Mouse (Mus musculus) c-Kit-positive CD71-positive TER-119-negative erythroid progenitor cells, embryonic 14.5 days (primary cell): ENCODE measurements around the gene Slc28a2.
"Not testable (repeated sequence)": the region's sequence is repeated elsewhere in the genome, so short reads cannot be mapped to it uniquely, and the experiment has no call there.

ENCODE experiments used
- DNase-seq: peaks from one replicate; pipeline ENCODE4 v3.0.0-alpha.2; 2013; ENCODE audit warnings: low read depth

The Slc28a2 gene

DNA sequence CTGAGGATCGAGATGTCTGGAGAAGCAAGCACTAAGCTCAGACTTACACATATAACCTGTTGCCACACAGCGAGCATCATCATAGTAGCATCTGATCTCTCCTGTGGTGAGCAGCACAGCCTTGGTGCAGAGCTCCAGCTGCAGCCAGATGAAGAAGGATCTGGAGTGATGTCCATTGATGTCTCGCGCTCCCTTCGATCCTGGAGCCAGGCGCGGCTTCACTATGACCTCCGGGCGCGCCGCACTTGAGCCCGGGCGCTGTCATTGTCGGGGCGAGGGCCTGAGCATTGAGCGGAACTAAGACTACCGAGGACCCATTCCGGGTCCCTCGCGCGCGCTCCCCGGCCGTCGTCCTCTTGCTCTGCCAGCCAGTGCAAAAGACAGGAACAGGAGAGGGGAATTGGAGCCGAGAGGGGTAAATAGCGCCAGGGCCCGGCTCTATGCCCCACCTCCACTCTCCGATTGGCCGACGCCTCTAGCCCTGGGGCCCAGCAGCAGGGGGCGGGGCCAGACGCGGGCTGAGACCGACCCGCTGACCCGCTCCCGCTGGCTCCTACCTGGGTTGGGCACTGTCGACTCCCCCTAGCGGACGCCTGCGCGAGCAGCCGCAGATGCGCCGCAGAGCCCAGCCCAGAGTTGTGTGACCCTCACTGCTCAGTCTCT, 41.2 kb downstream of the Slc28a2 start:
- DNase-seq = peak; percentile 84

DNA sequence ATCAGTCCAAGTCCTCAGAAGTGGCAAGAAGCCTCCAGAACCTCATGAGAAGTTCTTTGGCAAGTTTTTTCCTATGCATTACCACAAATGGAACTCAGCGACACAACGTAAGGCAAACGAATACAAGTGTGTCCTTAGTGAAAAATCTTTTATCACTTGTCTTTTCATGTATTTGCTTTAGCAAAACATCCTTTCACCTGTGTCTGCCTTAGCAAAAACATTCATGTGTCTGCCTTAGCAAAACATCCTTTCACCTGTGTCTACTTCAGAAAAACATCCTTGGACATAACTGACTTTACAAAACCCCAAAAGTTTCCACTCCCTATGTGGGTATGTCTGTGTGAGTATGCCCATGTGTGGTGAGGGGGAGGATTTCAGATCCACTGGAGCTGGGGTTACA, 42.9 kb downstream of the Slc28a2 start:
- DNase-seq = no peak

DNA sequence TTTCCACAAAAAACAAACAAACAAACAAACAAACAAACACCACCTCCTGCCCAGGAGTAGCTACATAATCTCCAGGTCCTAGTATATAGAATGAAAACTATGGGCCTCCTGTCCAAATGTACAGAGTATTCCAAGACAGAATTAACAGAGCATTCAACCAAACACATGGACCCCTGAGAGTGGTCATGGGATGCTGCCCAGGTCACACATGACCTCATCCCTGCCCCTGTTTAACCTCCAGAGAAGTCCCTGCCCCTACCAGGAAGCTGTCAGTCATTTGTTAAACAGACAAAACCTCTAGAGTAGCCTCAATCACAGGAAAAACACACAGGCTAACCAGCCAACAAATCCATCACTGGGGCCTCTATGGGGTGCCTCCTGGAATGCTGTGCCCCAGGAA, 50.3 kb downstream of the Slc28a2 start:
- no peak for DNase-seq

DNA sequence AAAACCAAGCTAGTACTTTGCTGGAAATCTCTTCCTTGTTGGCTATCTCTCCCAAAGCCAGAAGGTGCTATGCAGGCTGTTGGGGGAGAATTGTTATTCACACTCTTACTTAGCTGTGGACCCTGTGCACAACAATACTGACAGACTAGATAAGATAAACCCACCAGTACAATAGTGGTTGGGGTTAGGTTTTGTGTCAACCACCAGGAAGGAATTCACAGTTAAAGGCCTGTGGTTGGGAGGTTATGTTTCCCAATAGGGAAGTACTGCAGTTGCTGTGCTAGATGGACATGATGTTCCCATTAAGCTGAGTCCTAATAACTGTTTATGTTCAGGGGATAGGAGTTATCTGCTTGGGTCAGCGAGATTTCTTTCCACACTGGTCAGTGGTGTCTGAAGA, 57.5 kb downstream of the Slc28a2 start:
- DNase-seq = not testable (repeated sequence)

DNA sequence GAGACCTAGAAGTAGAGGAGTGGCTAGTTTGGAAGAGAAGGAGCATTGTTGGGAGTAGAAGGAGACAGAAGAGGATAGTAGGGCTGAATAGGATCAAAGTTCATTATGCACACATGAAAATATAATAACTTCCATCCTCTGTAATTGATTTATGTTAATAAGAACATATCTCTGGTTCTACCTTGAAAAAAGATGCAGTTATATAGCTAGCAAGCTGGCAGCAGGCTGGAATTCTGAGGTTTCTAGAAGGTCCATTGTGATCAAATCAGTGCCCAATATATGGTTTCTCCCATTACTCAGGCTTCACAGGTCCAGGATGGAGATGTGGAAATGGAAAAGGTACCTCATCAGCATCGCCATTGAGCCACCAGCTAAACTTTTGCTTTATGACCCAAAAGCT, 58.4 kb downstream of the Slc28a2 start, which contains the start of gene Gm14085:
Gene Gm14085 (plus strand): TSS at position 301 of the 400 bp plus-strand sequence.
- DNase-seq = no peak

DNA sequence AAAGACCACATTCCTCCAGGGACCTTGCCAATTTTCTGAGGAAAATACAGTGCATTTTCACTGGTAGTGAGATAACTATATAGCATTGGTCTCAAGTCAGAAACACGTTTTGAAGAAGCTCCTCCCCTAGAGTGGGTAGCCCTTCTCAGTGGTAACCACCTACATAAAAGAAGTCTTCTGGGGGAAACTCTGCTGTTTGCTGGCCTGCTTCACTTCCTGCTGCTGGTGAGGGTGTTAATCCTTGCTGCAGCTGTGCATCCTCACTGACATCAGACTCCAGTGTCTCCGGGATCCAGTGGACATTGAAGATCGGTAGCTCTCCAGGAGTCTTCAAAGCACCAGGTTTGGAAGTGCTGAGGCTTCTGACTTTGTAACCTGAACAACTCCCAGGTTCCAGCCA, 59.4 kb downstream of the Slc28a2 start:
- not testable (repeated sequence) for DNase-seq

DNA sequence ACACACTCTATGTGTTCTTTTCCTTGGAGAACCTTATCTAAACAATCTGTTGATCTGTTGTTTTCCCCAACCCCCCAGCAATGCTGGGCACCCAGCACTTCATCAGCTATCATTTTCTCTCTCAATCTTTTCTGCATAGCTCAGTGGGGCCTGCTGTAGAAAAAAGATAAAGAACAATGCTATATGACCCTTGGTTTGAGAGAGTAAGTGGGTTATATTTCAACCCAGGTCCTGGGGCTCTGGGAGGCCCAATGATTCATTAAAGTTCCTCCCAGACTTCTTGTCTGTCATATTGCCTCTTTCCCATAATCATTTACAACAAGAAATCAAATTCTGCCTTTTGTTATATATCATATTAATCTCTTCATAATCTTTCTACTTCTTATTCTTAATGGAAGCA, 59.8 kb downstream of the Slc28a2 start:
- not testable (repeated sequence) for DNase-seq

DNA sequence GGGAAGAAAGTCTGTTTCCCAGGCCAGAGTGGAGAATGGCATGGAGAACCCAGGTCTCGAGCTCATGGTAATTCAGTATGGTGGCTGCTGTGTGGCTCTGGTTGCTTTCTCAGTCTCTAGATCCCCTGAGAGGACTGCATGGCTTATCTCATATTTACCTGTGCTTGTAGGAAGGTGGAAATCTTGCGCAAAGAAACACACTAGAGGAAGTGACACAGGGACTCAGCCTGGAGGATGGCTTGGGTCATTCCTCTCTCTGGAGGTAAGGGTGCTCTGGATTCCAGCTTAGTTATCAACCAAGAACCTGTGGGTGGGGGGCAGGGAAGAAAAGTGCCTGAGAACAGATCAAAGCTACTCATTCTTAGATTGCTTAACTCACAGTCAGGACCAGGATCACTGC, 60.4 kb downstream of the Slc28a2 start:
- no peak for DNase-seq
